Mouse (Mus musculus) embryonic facial prominence, embryonic 14.5 days (tissue): ENCODE results near the gene Rtn4rl1. TPM values are rescaled to one million over a fixed set of nuclear protein-coding genes. Genes with fewer than 3 reads are reported as not detected.

ENCODE experiments used
- ATAC-seq: fragments of 200-750 bp; cut with Nextera tagmentation; 2 replicates; pipeline ENCODE4 v1.8.0; 2017; ENCODE audit warnings: low read depth, moderate number of reproducible peaks, moderate TSS enrichment
- DNase-seq: peaks from one replicate; pipeline ENCODE4 v3.0.0-alpha.2; 2015; ENCODE audit warnings: low spot score
- H3K27ac ChIP-seq: fragments of 300-500 bp; sonication (generic); replicated peaks from 2 replicates; pipeline ENCODE4 v1.5.1; 2014; ENCODE audit warnings: low read depth, mild to moderate bottlenecking, low read length, moderate library complexity
- H3K27me3 ChIP-seq: fragments of 300-500 bp; sonication (generic); replicated peaks from 2 replicates; pipeline ENCODE4 v1.6.1; 2014; ENCODE audit warnings: low read length; ENCODE audit not compliant: control insufficient read depth, insufficient read depth
- H3K36me3 ChIP-seq: fragments of 300-500 bp; sonication (generic); 2 replicates; pipeline ENCODE4 v1.6.1; 2014; ENCODE audit warnings: low read length, mixed read lengths; ENCODE audit not compliant: control insufficient read depth, insufficient read depth
- H3K4me1 ChIP-seq: fragments of 300-500 bp; sonication (generic); 2 replicates; pipeline ENCODE4 v1.6.1; 2014; ENCODE audit warnings: antibody characterized with exemption, low read length; ENCODE audit not compliant: control insufficient read depth, insufficient read depth
- H3K4me2 ChIP-seq: fragments of 300-500 bp; sonication (generic); 2 replicates; pipeline ENCODE4 v1.6.1; 2014; ENCODE audit warnings: low read depth, mild to moderate bottlenecking, low read length, moderate library complexity, mixed read lengths
- H3K4me3 ChIP-seq: fragments of 300-500 bp; sonication (generic); 2 replicates; pipeline ENCODE4 v1.5.1; 2014; ENCODE audit warnings: low read depth, mild to moderate bottlenecking, low read length
- H3K9ac ChIP-seq: fragments of 300-500 bp; sonication (generic); 2 replicates; pipeline ENCODE4 v1.6.1; 2014; ENCODE audit warnings: low read depth, mild to moderate bottlenecking, low read length, moderate library complexity, mixed read lengths
- H3K9me3 ChIP-seq: fragments of 300-500 bp; sonication (generic); 2 replicates; pipeline ENCODE4 v1.6.1; 2016; ENCODE audit warnings: low read length; ENCODE audit not compliant: control insufficient read depth
- WGBS: fragments of 180-500 bp; shearing (Covaris S2); extraction: QIAGEN DNeasy Blood & Tissue Kit; methylation state at CpG from one replicate; pipeline ENCODE4 v1.1.7; 2014; 5-methylcytosine and 5-hydroxymethylcytosine counted together
- polyA plus RNA-seq: library from polyadenylated mRNA; unstranded; fragments of >200 nt; fragmentation: Nextera tagmentation; extraction: Ambion mirVana; gene quantifications from 2 replicates; pipeline ENCODE4 v1.2.1, GENCODE M21; 2014

The Rtn4rl1 gene
- polyA plus RNA-seq, 1 experiment from 2014 or later, result 4.9 TPM

- Histone ChIP-seq H3K27me3 (peaks cover 59% of the 10 kb centered on the region), H3K9ac (peak overlapping the region; percentile 47)
Observed at GRCm38 (mm10) chr11:75194850-75195461, 1.4 kb downstream of the Rtn4rl1 start.

DNA sequence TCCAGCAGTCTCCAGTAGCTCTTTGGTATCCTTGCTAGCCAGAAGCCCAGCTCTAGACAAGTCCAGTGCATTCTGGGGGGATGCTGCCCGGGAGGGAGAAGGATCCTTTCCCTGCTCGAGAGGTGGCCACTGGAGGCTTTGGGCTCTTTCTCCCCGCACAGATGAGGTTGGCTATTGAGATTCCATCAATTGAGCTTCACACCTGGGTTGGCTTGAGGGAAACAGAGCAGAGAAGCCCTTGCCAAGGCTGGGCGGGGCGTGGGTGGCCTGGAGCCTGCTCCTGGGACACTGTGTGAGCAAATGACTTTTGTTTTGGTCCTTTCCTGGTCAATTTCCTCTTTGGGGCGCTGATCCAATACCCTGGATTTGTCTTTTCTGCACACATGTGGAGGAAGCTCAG lies 2.5 kb downstream of the Rtn4rl1 start:
- Histone ChIP-seq H3K36me3 (no peaks in the 10 kb centered on the region), H3K27ac (no peak overlapping the region), H3K4me3 (no peak overlapping the region), H3K4me1 (peaks cover 14% of the 10 kb centered on the region), H3K9ac (no peak overlapping the region), H3K9me3 (no peaks in the 10 kb centered on the region), H3K4me2 (no peak overlapping the region), H3K27me3 (peaks cover 59% of the 10 kb centered on the region)
- DNase-seq, result no peak
- ATAC-seq, result no peak
- WGBS, result 51% methylated on average over 6 of the region's 6 CpGs

More at GRCm38 (mm10) chr11:75194850-75195461, 1.4 kb downstream of the Rtn4rl1 start:
- Histone ChIP-seq H3K4me3 (peak overlapping the region; percentile 50), H3K27ac (no peak overlapping the region), H3K9me3 (no peaks in the 10 kb centered on the region), H3K4me1 (peaks cover 14% of the 10 kb centered on the region), H3K4me2 (peak overlapping the region; percentile 90), H3K36me3 (no peaks in the 10 kb centered on the region)
- WGBS, result under 1% methylated on average over 30 of the region's 39 CpGs
- DNase-seq (peak; percentile 88), ATAC-seq (peak; percentile 27; the same call in 1 of the 2 replicates)

DNA sequence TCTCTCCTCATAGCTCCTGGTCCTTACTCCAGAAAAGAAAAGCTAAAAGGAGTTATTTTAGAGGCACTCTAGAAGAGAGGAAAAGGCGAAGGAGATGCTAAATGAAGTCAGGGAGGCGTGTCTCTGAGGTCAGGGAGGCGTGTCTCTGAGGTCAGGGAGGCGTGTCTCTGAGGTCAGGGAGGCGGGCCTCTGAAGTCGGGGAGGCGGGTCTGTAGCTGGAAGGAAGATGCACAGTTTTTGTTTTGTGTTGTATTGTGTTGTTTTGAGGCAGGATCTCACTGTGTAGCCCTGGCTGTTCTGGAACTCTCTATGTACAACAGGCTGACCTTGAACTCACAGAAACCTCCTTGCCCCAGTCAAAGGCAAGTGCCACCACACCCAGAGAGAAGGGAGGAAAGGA lies 4.4 kb downstream of the Rtn4rl1 start:
- 38% methylated on average over 7 of the region's 7 CpGs for WGBS
- DNase-seq (no peak), ATAC-seq (no peak)
- H3K27ac ChIP-seq, result no peak overlapping the region
- no peak overlapping the region for H3K9ac ChIP-seq
- no peaks in the 10 kb centered on the region for H3K36me3 ChIP-seq
- peaks cover 53% of the 10 kb centered on the region for H3K27me3 ChIP-seq
- H3K4me2 ChIP-seq, result no peak overlapping the region
- no peaks in the 10 kb centered on the region for H3K9me3 ChIP-seq
- no peak overlapping the region for H3K4me3 ChIP-seq
- peaks cover 14% of the 10 kb centered on the region; the same call in 1 of the 2 replicates for H3K4me1 ChIP-seq

GRCm38 (mm10) chr11:75198792-75199191 lies 5.2 kb downstream of the Rtn4rl1 start:
- no peak overlapping the region for H3K27ac ChIP-seq
- no peak for ATAC-seq
- DNase-seq, result no peak
- H3K4me3 ChIP-seq, result no peak overlapping the region
- peaks cover 45% of the 10 kb centered on the region for H3K27me3 ChIP-seq
- H3K36me3 ChIP-seq, result no peaks in the 10 kb centered on the region
- no peaks in the 10 kb centered on the region for H3K9me3 ChIP-seq
- no peak overlapping the region for H3K9ac ChIP-seq
- peaks cover 14% of the 10 kb centered on the region; the same call in 1 of the 2 replicates for H3K4me1 ChIP-seq
- no peak overlapping the region for H3K4me2 ChIP-seq
- WGBS, result 73% methylated on average over 4 of the region's 4 CpGs

GRCm38 (mm10) chr11:75199951-75200350 lies 6.4 kb downstream of the Rtn4rl1 start:
- ATAC-seq (no peak), DNase-seq (no peak)
- no peak overlapping the region for H3K27ac ChIP-seq
- WGBS, result 75% methylated on average over 5 of the region's 5 CpGs
- no peaks in the 10 kb centered on the region for H3K9me3 ChIP-seq
- H3K4me1 ChIP-seq, result peaks cover 9% of the 10 kb centered on the region
- H3K9ac ChIP-seq, result no peak overlapping the region
- H3K4me2 ChIP-seq, result no peak overlapping the region
- H3K36me3 ChIP-seq, result no peaks in the 10 kb centered on the region
- H3K4me3 ChIP-seq, result no peak overlapping the region
- H3K27me3 ChIP-seq, result peaks cover 33% of the 10 kb centered on the region

DNA sequence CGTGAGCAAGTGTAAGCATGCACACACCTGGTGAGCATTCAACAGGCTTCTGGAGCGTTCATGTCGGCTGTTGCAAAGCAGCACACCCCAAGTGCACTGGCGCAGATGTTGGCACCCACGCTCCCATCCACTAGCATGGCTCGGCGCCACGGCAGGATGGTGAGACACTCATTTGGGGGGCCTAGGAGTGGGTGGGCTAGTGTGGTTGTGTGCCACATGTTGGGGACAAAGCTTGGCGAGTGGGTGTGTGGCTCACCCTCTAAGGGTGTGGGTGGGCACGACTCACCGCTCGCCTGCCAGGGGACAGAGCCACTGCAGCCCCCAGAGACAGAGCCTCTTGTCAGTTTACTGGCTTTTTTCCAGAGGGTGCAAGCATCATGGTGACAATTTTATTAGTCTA lies 7.4 kb downstream of the Rtn4rl1 start:
- Histone ChIP-seq H3K9me3 (no peaks in the 10 kb centered on the region), H3K4me3 (no peak overlapping the region), H3K9ac (no peak overlapping the region), H3K4me1 (peaks cover 6% of the 10 kb centered on the region), H3K27ac (no peak overlapping the region), H3K4me2 (no peak overlapping the region), H3K27me3 (peaks cover 24% of the 10 kb centered on the region), H3K36me3 (no peaks in the 10 kb centered on the region)
- ATAC-seq, result no peak
- 84% methylated on average over 12 of the region's 12 CpGs for WGBS
- DNase-seq, result no peak

DNA sequence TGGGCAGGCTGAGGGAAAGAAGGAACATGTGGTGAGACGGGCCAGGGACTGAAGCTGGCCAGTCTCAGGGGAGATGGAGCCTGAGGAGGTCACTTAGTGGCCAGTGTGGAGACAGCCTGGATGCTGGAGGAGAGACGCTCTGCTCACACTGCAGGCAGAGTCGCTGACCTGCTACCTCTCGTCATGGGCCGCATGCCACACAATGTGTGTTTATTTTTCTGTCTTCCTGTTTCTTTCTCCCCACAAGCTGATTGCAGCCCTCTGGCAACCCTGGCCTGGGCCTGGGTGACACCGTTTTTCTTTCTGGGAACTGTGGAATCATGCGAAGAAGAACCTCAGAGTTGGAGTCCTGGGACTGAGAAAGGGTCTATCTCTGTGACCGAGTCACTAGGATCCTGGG lies 8.1 kb downstream of the Rtn4rl1 start:
- no peak for DNase-seq
- Histone ChIP-seq H3K4me2 (no peak overlapping the region), H3K27me3 (peaks cover 16% of the 10 kb centered on the region), H3K9ac (no peak overlapping the region), H3K4me1 (peaks cover 6% of the 10 kb centered on the region), H3K27ac (no peak overlapping the region), H3K4me3 (no peak overlapping the region), H3K36me3 (no peaks in the 10 kb centered on the region), H3K9me3 (no peaks in the 10 kb centered on the region)
- 52% methylated on average over 8 of the region's 8 CpGs for whole genome bisulfite sequencing
- no peak for ATAC-seq

DNA sequence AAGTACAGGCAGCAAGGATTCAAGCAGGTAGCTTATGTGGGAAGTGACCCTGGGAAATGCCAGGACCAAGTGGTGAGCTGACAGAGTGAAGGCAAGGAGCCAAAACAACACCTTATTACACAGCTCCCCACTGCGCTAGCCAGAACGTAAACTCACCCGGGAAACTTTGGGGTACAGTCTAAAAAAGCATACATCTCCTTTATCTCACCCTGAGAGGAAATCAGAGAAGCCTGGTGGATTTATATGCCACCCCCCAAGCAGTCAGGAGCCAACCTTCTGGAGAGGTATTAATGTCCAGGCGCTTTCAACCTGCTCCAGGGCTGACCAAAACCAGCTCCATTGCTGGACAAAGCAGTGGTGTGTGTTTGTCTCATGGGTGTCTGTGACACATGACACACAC lies 10.3 kb downstream of the Rtn4rl1 start:
- DNase-seq, result no peak
- Histone ChIP-seq H3K4me1 (peaks cover 6% of the 10 kb centered on the region), H3K36me3 (no peaks in the 10 kb centered on the region), H3K9ac (no peak overlapping the region), H3K9me3 (no peaks in the 10 kb centered on the region), H3K4me3 (no peak overlapping the region), H3K4me2 (no peak overlapping the region), H3K27ac (no peak overlapping the region), H3K27me3 (peaks cover 2% of the 10 kb centered on the region; the same call in 1 of the 2 replicates)
- no peak for ATAC-seq
- WGBS, result 72% methylated on average over 4 of the region's 4 CpGs

GRCm38 (mm10) chr11:75204472-75204871 lies 10.9 kb downstream of the Rtn4rl1 start:
- Histone ChIP-seq H3K27ac (no peak overlapping the region), H3K9me3 (no peaks in the 10 kb centered on the region), H3K4me1 (peaks cover 6% of the 10 kb centered on the region), H3K9ac (no peak overlapping the region), H3K36me3 (no peaks in the 10 kb centered on the region), H3K4me2 (no peak overlapping the region), H3K4me3 (no peak overlapping the region), H3K27me3 (no peaks in the 10 kb centered on the region)
- no peak for DNase-seq
- 47% methylated on average over 9 of the region's 9 CpGs for WGBS
- ATAC-seq, result no peak
